Mouse (Mus musculus) kidney, adult 2 months (tissue): Measurements from ENCODE around the gene Gps2.

Experiments used
- CTCF ChIP-seq: fragments of 200-500 bp; conservative IDR thresholded peaks from 2 replicates; pipeline ENCODE4 v1.5.1; 2011; ENCODE audit warnings: low read depth, mild to moderate bottlenecking, control low read depth, low read length, moderate library complexity, mixed read lengths; ENCODE audit not compliant: insufficient read depth, insufficient read length
- POLR2A ChIP-seq: fragments of 200-500 bp; IDR thresholded peaks from one replicate; pipeline ENCODE4 v1.6.1; 2011; ENCODE audit warnings: low read depth, low read length, control low read depth

DNA sequence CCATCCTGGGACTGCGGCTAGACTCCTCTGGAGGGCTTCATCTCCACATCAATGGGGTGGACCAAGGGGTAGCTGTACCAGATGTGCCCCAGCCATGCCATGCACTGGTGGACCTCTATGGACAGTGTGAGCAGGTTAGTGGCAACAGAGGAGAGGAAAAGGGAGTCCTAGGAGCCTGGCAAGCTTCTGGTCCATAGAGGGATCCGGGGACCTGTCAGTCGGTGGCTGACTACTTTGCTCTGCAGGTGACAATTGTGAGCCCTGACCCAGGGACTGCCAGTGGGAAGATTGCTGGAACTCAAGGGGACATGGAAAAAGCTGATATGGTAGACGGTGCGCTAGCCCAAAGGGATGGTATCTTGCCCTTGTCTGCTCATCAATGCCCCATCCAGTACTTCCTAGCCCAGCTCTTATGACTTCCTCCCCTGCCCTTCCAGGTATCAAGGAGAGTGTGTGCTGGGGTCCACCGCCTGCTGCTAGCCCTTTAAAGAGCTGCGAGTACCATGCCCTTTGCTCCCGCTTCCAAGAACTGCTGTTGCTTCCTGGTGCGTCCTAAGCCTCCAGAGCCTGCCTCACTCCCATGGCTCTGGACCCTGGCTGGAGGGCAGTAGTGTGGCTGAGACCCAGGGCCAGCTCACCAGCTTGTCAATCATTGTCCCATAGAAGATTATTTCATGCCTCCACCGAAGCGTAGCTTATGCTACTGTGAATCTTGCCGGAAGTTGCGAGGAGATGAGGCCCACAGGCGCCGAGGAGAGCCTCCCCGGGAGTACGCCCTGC, 2.7 kb upstream of the Gps2 start:
- TF ChIP-seq CTCF (no peak), POLR2A (peak; percentile 4)
